Mouse (Mus musculus) hindbrain, embryonic 14.5 days (tissue): ENCODE results near the gene Sirt7. TPM values are rescaled to one million over a fixed set of nuclear protein-coding genes. Genes with fewer than 3 reads are reported as not detected.

Experiments used
- ATAC-seq: fragments of 200-750 bp; cut with Nextera tagmentation; 2 replicates; pipeline ENCODE4 v1.8.0; 2017; ENCODE audit warnings: moderate number of reproducible peaks, mild to moderate bottlenecking, moderate TSS enrichment, moderate library complexity; ENCODE audit not compliant: low FRiP score
- DNase-seq: peaks from one replicate; pipeline ENCODE4 v3.0.0-alpha.2; 2015; ENCODE audit warnings: low spot score
- H3K27ac ChIP-seq: fragments of 300-500 bp; sonication (generic); 2 replicates; pipeline ENCODE4 v1.5.1; 2014; ENCODE audit warnings: mild to moderate bottlenecking, moderate library complexity
- H3K27me3 ChIP-seq: fragments of 300-500 bp; sonication (generic); 2 replicates; pipeline ENCODE4 v1.6.1; 2014; ENCODE audit warnings: mild to moderate bottlenecking, low read length, mixed read lengths; ENCODE audit not compliant: control insufficient read depth, insufficient read depth
- H3K36me3 ChIP-seq: fragments of 300-500 bp; sonication (generic); replicated peaks from 2 replicates; pipeline ENCODE4 v1.6.1; 2014; ENCODE audit not compliant: control insufficient read depth, insufficient read depth
- H3K4me1 ChIP-seq: fragments of 300-500 bp; sonication (generic); replicated peaks from 2 replicates; pipeline ENCODE4 v1.6.1; 2014; ENCODE audit warnings: antibody characterized with exemption, low read length, mixed read lengths; ENCODE audit not compliant: control insufficient read depth, insufficient read depth
- H3K4me2 ChIP-seq: fragments of 300-500 bp; sonication (generic); replicated peaks from 2 replicates; pipeline ENCODE4 v1.6.1; 2014; ENCODE audit warnings: mild to moderate bottlenecking, moderate library complexity
- H3K4me3 ChIP-seq: fragments of 300-500 bp; sonication (generic); replicated peaks from 2 replicates; pipeline ENCODE4 v1.5.1; 2014; ENCODE audit warnings: mild to moderate bottlenecking, low read length
- H3K9ac ChIP-seq: fragments of 300-500 bp; sonication (generic); 2 replicates; pipeline ENCODE4 v1.6.1; 2014
- H3K9me3 ChIP-seq: fragments of 300-500 bp; sonication (generic); 2 replicates; pipeline ENCODE4 v1.6.1; 2016; ENCODE audit warnings: low read length; ENCODE audit not compliant: control insufficient read depth
- WGBS: fragments of 180-500 bp; shearing (Covaris S2); extraction: QIAGEN DNeasy Blood & Tissue Kit; methylation state at CpG from one replicate; pipeline ENCODE4 v1.1.7; 2014; 5-methylcytosine and 5-hydroxymethylcytosine counted together
- polyA plus RNA-seq: library from polyadenylated mRNA; unstranded; fragments of >200 nt; fragmentation: Nextera tagmentation; extraction: Ambion mirVana; gene quantifications from 2 replicates; pipeline ENCODE4 v1.2.1, GENCODE M21; 2014

Gene Sirt7
- polyA plus RNA-seq, result 35.5 and 37.0 TPM in 2 replicates

- WGBS, result 19% methylated on average over 5 of the region's 5 CpGs
- no peak for DNase-seq
- peaks cover 58% of the 10 kb centered on the region for H3K36me3 ChIP-seq
Measured at GRCm38 (mm10) chr11:120625152-120625775, at the start of gene Sirt7. Gene Sirt7, minus strand, starts transcription at chr11:120625240.

GRCm38 (mm10) chr11:120673594-120674122 lies 48.6 kb upstream of the Sirt7 start:
- ATAC-seq (peak; percentile 3; the same call in 1 of the 2 replicates), DNase-seq (no peak)

More at GRCm38 (mm10) chr11:120625152-120625775, at the start of gene Sirt7:
- H3K27me3 ChIP-seq, result no peaks in the 10 kb centered on the region
- H3K4me3 ChIP-seq, result peak within 1 kb of the TSS; percentile 76
- H3K27ac ChIP-seq, result peak within 1 kb of the TSS; percentile 66
- H3K9ac ChIP-seq, result peak within 1 kb of the TSS; percentile 69
- peak within 1 kb of the TSS; percentile 95 for H3K4me2 ChIP-seq
- H3K9me3 ChIP-seq, result no peaks in the 10 kb centered on the region
- peak; percentile 25; the same call in 1 of the 2 replicates for ATAC-seq
- H3K4me1 ChIP-seq, result peaks cover 31% of the 10 kb centered on the region

GRCm38 (mm10) chr11:120672687-120673593 lies 47.9 kb upstream of the Sirt7 start, which contains the start of gene Aspscr1:
Gene Aspscr1, plus strand, starts transcription at chr11:120672973.
- peaks cover 6% of the 10 kb centered on the region for H3K36me3 ChIP-seq
- H3K4me1 ChIP-seq, result peaks cover 12% of the 10 kb centered on the region
- H3K4me3 ChIP-seq, result peak within 1 kb of the TSS; percentile 64
- peak within 1 kb of the TSS; percentile 90 for H3K27ac ChIP-seq
- DNase-seq (peak; percentile 96), ATAC-seq (peak; percentile 98)
- H3K27me3 ChIP-seq, result no peaks in the 10 kb centered on the region
- H3K9me3 ChIP-seq, result no peaks in the 10 kb centered on the region
- H3K9ac ChIP-seq, result peak within 1 kb of the TSS; percentile 74
- peak within 1 kb of the TSS; percentile 76 for H3K4me2 ChIP-seq
- 1% methylated on average over 77 of the region's 83 CpGs for WGBS

More at GRCm38 (mm10) chr11:120673594-120674122, 48.6 kb upstream of the Sirt7 start:
- peaks cover 12% of the 10 kb centered on the region for H3K4me1 ChIP-seq
- H3K27ac ChIP-seq, result peak overlapping the region; percentile 90
- 36% methylated on average over 12 of the region's 12 CpGs for WGBS
- peak overlapping the region; percentile 74 for H3K9ac ChIP-seq
- peak overlapping the region; percentile 64 for H3K4me3 ChIP-seq
- H3K4me2 ChIP-seq, result peak overlapping the region; percentile 76
- H3K36me3 ChIP-seq, result peaks cover 13% of the 10 kb centered on the region
- no peaks in the 10 kb centered on the region for H3K27me3 ChIP-seq
- H3K9me3 ChIP-seq, result no peaks in the 10 kb centered on the region

DNA sequence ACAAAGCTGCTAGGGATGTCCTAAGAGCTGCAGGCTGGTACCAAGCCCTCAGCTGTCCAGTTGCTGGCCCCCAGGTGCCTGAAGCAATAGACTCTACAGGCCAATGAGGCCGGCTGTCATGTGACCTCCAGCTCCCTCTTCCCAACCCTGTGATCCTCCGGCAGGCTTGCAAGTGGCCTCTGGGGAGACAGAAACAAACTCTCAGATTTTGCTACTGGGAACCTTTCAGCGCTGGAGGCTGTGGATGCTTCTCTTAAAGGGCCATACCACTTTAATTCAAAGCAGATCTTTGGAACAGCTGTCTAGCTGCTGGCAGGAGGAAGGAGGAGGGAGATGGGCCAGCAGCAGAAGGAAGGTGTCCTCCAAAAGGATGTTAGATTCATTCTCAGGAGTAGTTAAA lies 41.6 kb upstream of the Sirt7 start:
- WGBS, result 9% methylated on average over 3 of the region's 3 CpGs
- Histone ChIP-seq H3K4me1 (no peaks in the 10 kb centered on the region), H3K9me3 (no peaks in the 10 kb centered on the region)

GRCm38 (mm10) chr11:120665406-120665805 lies 40.4 kb upstream of the Sirt7 start:
- no peaks in the 10 kb centered on the region for H3K36me3 ChIP-seq
- no peak overlapping the region for H3K4me3 ChIP-seq
- ATAC-seq (no peak), DNase-seq (no peak)
- H3K9me3 ChIP-seq, result no peaks in the 10 kb centered on the region
- 76% methylated on average over 3 of the region's 3 CpGs for WGBS
- H3K27me3 ChIP-seq, result peaks cover 36% of the 10 kb centered on the region
- no peak overlapping the region for H3K9ac ChIP-seq
- no peak overlapping the region for H3K4me2 ChIP-seq
- peaks cover 8% of the 10 kb centered on the region for H3K4me1 ChIP-seq
- no peak overlapping the region for H3K27ac ChIP-seq

More for the DNA sequence above, 41.6 kb upstream of the Sirt7 start:
- Histone ChIP-seq H3K4me2 (no peak overlapping the region), H3K4me3 (no peak overlapping the region), H3K36me3 (no peaks in the 10 kb centered on the region), H3K27ac (no peak overlapping the region), H3K27me3 (peaks cover 24% of the 10 kb centered on the region), H3K9ac (no peak overlapping the region)
- ATAC-seq (no peak), DNase-seq (no peak)

DNA sequence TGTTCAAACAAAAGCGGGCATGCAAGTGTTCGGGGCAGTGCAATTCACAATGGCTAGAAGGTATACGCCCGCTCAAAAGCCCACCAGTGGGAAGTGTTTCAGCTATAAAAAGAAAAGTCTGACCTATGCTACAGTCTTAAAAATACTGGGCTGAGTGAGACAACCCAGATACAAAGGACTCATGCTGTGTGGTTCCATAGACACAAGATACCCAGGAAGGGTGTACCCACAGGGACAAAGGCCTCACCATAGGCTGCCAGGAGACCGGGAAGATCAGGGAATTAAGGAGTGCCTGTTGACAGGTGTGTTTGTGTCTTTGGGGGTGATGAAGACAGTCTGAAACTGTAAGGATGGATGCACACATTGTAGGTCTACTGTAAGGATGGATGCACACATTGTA lies 38.7 kb upstream of the Sirt7 start:
- no peak overlapping the region for H3K27ac ChIP-seq
- WGBS, result 63% methylated on average over 5 of the region's 5 CpGs
- H3K9me3 ChIP-seq, result no peaks in the 10 kb centered on the region
- no peak overlapping the region for H3K9ac ChIP-seq
- H3K4me3 ChIP-seq, result no peak overlapping the region
- no peak overlapping the region for H3K4me2 ChIP-seq
- DNase-seq (no peak), ATAC-seq (no peak)
- H3K27me3 ChIP-seq, result peaks cover 53% of the 10 kb centered on the region
- H3K36me3 ChIP-seq, result no peaks in the 10 kb centered on the region
- H3K4me1 ChIP-seq, result peaks cover 17% of the 10 kb centered on the region

GRCm38 (mm10) chr11:120662759-120663158 lies 37.7 kb upstream of the Sirt7 start:
- H3K9me3 ChIP-seq, result no peaks in the 10 kb centered on the region
- H3K27me3 ChIP-seq, result peaks cover 62% of the 10 kb centered on the region
- no peak overlapping the region for H3K4me3 ChIP-seq
- ATAC-seq (no peak), DNase-seq (no peak)
- H3K4me2 ChIP-seq, result no peak overlapping the region
- H3K36me3 ChIP-seq, result no peaks in the 10 kb centered on the region
- WGBS, result 44% methylated on average over 6 of the region's 6 CpGs
- H3K9ac ChIP-seq, result no peak overlapping the region
- peaks cover 17% of the 10 kb centered on the region for H3K4me1 ChIP-seq
- H3K27ac ChIP-seq, result no peak overlapping the region

DNA sequence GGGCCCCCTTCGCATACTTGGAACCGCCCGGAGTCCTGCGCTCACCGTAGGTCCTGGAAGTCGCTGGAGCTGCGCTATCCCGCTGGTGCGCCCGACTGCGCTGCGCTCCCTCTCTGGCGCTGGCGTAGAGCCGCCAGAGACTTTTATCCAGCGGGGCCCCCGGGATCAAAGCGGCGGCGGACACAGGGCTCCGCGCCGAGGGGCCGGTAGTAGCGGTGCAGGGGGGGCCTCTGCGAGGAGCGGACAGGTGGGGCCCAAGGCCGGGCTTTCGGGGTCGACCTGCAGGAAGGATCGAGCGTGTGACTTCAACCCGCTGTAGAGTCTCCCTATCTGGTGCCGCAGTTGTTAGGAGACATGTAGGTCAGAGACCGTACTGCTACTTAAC lies 36.0 kb upstream of the Sirt7 start, which contains the start of gene Notum:
Notum (minus strand) TSS at position 100 of the 385 bp plus-strand sequence.
- no peak for DNase-seq

More for the DNA sequence above, 36.0 kb upstream of the Sirt7 start, which contains the start of gene Notum:
- Histone ChIP-seq H3K4me2 (peak within 1 kb of the TSS; percentile 51), H3K9ac (no peak within 1 kb of the TSS), H3K4me3 (peak within 1 kb of the TSS; percentile 31), H3K4me1 (peaks cover 17% of the 10 kb centered on the region), H3K27me3 (peaks cover 72% of the 10 kb centered on the region), H3K36me3 (no peaks in the 10 kb centered on the region), H3K9me3 (no peaks in the 10 kb centered on the region), H3K27ac (no peak within 1 kb of the TSS)
- 1% methylated on average over 35 of the region's 35 CpGs for WGBS
- ATAC-seq, result peak; percentile 24; the same call in 1 of the 2 replicates
